Mouse (Mus musculus): ENCODE measurements around the gene Anks1b. TPM values are rescaled to one million over a fixed set of nuclear protein-coding genes. Genes with fewer than 3 reads are reported as not detected.

The Anks1b gene
- total RNA-seq, 2 experiments from 2014 or later: 0.10 to 0.14 TPM

DNA sequence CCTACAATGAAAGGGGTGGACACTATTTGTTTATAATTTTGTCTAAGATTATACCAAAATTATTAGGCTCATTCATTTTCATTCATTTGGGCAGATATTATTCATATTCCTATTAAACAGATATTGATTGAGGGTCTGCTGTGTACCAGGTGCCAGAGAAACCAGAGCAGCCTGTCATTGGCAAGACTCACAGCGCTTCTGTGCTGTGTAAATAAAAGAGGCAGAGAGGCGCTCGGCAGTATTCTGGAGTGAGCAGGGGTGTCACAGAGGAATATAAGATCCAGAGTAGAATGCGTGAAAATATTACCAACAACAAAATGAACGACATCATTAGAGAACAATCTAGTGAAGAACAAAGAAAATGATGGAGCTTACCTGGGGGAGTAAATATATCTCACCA lies 878.6 kb downstream of the Anks1b start:
- no peak for DNase-seq

DNA sequence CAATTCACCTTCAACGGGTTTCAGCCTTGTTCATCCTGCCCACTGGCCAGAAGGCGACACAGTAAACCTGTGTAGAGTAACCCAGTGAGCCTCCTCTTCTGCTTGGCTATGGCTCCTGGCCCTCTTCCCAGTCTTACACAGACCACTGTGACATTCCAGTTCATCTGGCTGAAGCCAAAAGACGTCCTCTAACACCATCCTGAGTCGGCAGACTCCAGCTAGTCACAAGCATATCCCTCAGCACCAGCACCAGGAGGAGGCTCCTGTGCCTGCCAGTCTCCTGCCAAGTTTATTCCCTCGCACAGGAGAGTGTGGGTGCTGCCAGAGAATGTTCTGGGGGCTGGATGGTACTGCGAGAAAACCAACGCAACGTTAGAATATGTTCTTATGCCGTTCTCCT lies 879.8 kb downstream of the Anks1b start:
- peak; percentile 10 for DNase-seq

GRCm38 (mm10) chr10:90757773-90758172 lies 884.5 kb downstream of the Anks1b start:
- DNase-seq: no peak

DNA sequence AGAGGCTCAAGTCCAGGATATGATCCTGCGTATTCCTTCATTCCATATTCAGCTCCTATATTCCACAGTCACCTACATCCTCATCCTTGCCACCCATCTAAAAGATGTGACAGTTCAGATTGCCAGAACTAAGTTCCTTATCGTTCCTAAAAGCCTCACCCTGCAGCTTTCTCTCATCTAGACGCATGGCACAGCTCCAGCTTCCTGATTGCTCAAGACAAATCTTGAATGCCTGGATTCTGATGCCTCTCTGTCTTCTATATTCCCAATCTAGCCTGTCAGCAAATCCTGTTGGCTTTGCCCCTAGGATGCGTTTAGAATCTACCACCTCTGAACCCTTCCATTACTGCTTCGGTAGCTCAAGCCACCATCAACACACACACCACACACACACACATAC lies 886.6 kb downstream of the Anks1b start:
- DNase-seq: no peak

DNA sequence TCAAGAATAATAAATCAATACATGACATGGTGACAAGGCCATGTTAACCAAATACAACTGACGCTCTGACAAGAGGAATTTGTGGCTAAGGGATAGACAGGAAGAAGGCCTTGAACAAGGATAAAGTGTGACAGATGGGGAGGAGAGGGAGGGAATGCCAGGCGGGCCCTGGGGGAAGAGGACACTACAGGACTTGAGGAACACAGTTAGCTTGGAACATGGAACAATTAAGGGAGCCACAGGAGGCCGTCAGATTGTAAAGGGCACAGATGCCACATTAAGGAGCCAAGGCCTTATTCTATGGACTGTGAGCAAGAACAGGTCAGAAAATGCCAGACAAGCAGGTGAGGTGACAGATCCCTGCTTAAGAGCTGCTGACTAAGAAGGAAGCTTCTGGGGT lies 893.0 kb downstream of the Anks1b start:
- DNase-seq: no peak

DNA sequence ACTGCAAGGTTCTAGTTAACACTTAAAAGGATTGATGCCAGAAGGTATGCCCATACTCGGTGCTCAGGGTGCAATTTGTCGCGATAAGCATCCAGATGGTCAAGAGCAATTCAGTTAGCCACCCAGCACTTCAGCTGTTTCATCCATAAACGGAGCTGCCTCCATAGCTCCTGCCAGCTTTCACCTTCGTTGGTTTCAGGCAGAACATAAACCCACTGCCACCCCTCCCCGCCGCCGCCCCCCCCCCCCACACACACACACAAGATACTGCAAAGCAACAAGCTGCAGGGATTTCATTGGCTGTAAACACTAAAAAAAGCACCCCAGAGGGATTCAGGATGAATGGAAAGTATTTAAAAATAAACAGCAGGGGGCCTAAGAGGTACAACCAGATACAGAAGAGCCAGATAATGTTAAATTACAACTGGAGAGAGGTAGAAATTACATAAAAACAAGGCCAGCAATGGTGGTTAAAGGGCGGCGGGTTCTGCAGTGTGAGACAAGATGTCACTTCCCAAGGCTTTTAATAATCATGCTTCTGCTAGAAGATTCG lies 897.2 kb downstream of the Anks1b start:
- DNase-seq: no peak

DNA sequence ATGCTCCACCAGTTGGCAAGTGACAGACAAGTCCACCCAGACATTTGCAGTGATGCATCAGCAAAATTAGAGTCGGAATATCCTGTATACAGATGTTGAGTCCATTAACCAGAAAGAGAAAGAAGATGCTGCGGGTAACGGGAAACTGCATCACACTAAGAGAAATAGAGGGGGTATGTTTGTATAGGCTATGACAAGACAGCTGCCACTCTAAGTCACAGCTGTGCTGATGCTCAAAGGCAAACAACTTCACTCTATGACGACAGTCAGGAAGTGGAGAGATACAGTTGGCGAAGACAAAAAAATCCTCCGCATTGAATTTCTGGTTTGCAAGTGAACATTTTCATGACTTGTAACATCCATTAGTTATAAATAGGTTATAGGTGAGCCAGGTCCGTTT lies 897.7 kb downstream of the Anks1b start:
- no peak for DNase-seq

- no peak for DNase-seq
These were observed 898.3 kb downstream of the Anks1b start for GRCm38 (mm10) chr10:90771471-90772226.

GRCm38 (mm10) chr10:90779561-90780400 lies 906.5 kb downstream of the Anks1b start:
- no peak for DNase-seq

GRCm38 (mm10) chr10:90784981-90785650 lies 911.8 kb downstream of the Anks1b start:
- DNase-seq: no peak

DNA sequence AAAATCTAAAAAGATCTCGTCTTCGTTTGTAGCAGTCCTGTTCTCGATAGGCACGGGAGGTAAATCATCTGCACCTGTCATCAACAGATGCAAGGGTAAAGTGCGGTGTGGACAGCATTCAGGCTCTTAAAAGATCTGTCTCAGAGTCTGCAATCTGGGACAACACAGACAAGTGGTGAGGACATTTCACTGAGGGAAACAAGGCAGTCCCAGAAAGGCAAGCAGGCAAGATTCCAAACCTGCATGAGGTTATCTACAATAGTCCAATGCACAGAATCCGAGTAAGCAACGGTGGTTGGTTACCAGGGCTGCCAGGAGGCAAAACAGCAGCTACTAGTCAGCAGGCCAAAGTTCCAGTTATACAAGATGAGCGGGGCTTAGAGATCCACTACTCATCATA lies 912.4 kb downstream of the Anks1b start:
- no peak for DNase-seq

- no peak for DNase-seq
These were observed 929.8 kb downstream of the Anks1b start for GRCm38 (mm10) chr10:90803112-90803511.

- DNase-seq: no peak
These were observed 931.3 kb downstream of the Anks1b start for GRCm38 (mm10) chr10:90804602-90805095.

- no peak for DNase-seq
These were observed 935.5 kb downstream of the Anks1b start for GRCm38 (mm10) chr10:90808616-90809310.

DNA sequence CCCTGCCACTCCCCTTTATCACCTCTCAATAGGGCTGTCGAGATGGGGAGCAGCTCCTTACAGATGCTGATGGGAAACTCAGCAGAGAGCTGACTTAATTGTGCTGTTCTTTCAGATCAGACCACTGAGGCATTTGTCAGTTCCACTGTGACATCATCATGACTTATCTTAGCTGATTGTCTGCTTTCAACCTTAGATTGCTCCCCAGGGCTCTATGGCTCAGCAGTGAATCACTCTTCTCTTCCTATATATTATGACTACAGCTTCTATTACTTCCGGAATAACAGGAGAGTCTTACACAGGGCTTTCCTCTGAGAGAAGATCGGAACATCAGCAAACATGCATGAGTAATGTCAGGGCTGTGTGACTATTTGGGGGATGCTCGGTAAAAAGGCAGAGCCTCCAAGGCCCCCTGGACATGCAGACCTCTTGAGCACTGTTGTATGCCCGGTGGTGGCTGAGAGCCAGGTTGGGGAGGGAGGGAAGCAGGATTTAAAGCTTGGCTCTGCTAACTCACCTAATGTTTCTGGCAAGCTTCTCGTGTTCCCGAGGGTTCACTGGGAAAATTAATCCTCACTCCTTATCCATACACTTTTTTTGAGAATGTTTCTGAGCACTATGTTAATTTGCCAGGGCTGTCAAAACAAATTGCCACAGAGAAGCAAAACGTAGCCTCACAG lies 936.7 kb downstream of the Anks1b start:
- no peak for DNase-seq

- DNase-seq: no peak
These were observed 938.1 kb downstream of the Anks1b start for GRCm38 (mm10) chr10:90811446-90811845.

GRCm38 (mm10) chr10:90813326-90813725 lies 940.0 kb downstream of the Anks1b start:
- DNase-seq: no peak

DNA sequence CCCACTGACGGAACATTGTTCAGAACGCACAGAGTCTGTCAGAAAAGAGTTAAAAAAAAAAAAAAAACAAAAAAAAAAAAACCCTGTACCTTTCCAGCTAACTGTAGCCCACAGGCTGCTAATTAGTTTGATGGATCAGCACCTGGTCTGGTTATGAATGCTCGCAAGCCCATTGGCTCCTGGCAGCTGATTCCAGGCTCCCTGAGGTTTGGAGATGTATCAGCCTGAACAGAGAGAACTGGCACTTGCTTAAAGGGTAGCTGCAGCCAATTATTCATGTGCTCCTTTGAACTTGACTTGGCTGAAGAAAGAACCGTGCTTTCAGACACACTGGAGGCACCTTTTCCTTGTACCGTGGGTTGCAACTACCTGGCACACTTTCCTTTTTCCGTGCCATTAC lies 941.1 kb downstream of the Anks1b start:
- DNase-seq: no peak

GRCm38 (mm10) chr10:90818246-90818937 lies 945.1 kb downstream of the Anks1b start:
- DNase-seq: no peak

DNA sequence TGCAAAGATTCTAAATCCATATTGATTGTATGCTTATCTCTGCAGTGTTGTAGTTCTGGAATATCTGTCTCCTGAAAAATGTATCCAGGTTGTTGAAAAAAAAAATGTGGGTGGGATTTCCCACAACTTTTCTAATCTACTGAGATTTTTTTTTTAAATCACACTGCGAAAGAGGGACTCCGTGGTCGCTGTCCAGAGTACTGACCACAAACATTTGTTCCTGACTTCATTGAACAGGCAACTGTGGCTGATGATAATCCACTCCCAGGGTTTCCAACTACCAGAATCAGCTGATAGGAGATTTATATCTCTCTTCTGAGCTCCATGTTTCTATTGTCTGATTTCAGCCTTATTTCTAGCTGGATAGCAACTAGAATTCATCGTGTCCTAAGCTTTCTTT lies 950.1 kb downstream of the Anks1b start:
- DNase-seq: peak; percentile 40

- DNase-seq: no peak
These were observed 951.4 kb downstream of the Anks1b start for GRCm38 (mm10) chr10:90824692-90825091.
